Mouse (Mus musculus): ENCODE measurements around the gene Ccdc28b.

The Ccdc28b gene

GRCm38 (mm10) chr4:129624281-129625028 is 708 bp upstream of the Ccdc28b start:
- peak; percentile 90 to 91 for DNase-seq (ENCODE audit: low spot score in 2 of 2)

DNA sequence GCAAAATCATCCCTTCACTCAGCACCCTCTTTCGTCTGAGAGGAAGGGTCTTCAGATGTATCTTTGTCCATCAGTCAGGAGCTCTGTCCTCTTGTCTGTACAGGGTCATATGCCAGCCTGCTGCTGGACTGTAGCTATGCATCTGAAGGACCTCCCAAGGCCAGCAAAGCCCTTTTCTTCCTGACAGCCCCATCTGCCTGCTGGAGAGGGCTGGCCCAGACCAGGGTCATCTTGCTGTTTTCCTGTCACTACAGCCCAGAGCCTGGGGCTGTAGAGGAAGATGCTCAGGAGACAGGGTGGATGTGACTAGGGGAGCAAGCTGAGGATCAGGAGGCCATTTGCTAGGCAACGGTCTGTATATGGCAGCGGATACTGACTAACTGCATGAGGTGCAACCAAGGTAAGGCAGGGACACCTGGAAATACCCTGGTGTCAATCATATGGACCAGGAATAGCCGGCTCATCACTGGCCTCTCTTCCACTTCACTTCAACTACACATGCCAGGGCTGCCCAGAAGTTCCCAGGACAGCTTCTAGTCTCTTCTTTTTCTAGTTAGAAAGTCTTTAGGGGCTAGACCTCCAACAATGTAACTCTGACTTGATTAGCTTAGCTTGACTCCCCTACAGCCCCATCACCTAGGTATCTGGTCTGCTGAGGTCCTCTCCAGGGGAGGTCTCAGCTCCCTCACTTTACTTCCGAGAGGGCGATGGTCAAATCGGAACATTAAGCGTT is 778 bp downstream of the Ccdc28b start:
- DNase-seq (ENCODE audit: low spot score in 2 of 2): no peak

- no peak for DNase-seq (ENCODE audit: low spot score in 2 of 2)
These were observed 1.5 kb downstream of the Ccdc28b start for GRCm38 (mm10) chr4:129622120-129622802.

GRCm38 (mm10) chr4:129621283-129621841 is 2.4 kb downstream of the Ccdc28b start:
- DNase-seq (ENCODE audit: low spot score in 2 of 2): no peak

DNA sequence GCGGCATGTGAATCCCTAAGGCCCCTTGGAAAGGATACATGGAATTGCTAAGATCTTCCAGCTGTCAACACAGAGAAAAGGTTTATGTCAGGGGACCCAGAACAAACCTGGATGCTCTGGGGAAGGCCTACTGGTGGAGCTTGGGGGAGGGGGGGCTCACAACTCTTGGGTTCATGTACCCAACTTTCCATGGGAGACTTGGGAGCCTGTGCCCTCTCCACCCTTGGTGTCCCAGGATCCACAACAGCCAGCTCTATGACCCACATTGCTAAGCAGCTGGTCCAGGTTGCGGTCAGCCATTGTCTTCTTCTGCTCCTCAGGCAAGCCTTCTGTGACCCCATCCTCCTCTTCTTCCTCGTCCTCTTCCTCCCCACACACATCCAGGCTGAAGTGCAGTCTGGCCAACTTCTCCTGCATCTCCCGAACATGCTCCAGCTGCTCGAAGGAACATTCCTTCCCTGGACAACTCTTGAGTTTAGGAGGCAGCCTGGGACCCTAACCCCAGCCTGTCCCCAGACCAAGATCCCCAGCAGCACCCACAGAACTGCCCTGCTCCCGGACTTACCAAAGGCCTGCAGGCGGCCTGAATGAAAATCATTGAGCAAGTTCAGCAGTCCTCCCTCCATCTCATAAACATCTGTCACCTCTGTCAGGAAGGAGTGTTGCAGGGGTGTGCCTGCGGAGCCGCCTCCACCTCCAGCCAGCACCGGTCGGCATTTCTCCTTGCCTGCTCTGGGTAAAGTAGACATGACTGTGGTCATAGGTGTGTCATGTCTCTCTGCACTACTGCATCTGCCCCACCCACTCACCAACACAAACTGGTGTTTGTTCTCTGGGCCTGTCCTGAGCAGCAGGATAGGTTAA is 3.1 kb downstream of the Ccdc28b start:
- no peak for DNase-seq (ENCODE audit: low spot score in 2 of 2)

DNA sequence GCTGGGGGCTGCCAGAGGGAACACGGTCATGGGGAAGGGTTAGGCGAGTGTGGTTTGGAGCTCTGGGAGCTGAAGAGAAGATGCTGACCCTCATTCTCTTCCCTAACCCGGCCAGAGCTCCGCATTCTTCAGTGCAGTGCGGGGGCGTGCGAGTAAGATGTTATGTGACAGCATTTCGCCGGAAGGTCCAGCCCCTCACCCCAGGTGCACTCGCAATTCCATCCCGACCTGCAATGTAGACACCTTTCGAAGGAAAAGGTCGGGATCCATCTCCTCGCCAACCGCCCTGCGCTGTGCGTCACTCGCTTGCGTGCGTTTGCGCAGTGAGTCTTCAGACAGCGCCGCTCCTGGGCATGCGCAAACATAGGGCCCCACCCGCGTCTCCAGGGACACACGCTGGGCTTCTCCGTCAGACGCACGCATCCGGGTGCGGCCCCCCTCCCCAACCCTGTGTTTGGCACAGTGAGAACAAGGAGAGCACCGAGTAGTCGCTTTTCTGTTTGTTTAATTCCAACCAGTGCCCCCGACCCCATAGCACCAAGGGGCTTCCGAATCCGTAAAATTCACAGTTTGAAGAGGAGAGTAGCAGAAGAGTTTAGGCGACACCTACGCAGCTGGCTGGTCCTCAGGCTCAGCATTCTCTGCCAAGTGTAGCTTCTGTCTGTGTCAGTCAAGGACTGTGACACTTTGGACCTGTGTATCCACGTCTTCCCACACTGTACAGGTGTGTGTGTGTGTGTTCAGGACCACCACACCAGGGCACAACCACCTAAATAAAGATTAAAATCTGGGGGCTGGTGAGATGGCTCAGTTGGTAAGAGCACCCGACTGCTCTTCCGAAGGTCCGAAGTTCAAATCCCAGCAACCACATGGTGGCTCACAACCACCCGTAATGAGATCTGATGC is 4.7 kb downstream of the Ccdc28b start, which contains the start of gene Iqcc:
Gene Iqcc, minus strand, starts transcription at position 314 of the 906 bp plus-strand sequence.
- DNase-seq (ENCODE audit: low spot score in 2 of 2): peak; percentile 92 to 96

DNA sequence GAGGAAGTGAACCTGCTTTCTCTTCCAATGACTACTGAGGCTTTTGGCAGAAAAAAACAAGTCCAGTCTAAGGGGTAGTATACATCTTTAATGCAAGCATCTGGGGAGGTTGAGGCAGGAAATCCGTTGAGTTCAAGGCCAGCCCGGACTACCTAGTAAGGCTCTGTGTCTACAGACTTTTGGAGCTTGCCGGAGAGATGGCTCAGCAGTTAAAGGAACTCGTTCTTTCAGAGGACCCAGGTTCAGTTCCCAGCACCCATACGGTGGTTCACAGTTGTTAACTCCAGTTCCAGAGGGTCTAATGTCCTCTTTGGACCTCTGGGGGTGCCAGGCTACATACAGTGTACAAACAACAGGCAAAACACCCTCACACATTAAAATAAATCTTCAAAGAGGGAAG is 5.7 kb downstream of the Ccdc28b start:
- no peak for DNase-seq (ENCODE audit: low spot score in 2 of 2)

DNA sequence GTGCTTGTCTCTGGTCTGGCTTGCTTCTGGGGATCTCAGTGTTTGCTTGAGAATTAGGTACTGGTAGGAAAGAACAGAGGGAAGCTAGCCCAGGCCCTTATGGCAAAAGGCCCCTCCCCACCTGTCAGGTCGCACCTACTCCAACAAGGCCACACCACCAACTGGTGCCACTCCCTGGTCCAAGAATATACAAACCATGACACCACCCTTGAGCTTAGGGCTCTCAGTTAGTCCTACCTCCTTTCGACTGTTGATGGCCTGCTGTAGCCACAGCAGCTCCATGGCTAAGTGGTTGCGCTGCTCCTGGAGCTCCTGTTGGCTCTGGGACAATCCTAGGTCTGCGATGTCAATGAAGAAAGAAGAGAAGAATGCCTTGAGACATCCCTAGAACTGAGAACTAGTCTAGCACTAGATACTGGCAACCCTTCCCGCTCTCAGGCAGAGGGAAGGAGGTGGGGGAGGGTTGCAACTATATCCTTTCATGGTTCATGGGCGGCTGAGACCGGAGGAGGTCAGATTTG is 6.6 kb downstream of the Ccdc28b start:
- no peak for DNase-seq (ENCODE audit: low spot score in 2 of 2)

- DNase-seq (ENCODE audit: low spot score in 2 of 2): no peak
These were observed 7.1 kb downstream of the Ccdc28b start for GRCm38 (mm10) chr4:129616631-129617030.

DNA sequence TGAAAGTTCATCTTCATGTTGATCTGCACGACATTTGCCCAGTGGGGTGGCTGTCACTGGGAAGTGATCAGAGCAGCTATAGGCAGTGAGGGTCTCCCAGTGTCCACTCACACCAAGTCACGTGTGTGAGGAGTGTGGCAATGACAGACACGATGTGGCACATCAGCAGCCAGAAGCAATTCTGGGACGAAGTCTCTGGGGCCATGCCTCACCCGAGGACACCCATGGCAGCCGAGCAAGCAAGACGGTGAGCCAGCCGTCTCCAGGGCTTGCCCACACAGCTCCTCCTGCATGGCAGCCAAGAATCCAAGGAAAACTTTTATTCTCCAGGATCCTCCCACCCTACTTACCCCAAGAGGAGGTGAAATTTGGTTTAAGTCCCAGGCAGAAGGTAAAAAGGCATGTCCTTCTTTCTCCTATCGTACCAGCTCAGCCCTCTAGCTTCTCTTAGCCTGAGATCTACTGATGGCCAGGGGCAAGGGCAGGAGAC is 7.9 kb downstream of the Ccdc28b start:
- no peak for DNase-seq (ENCODE audit: low spot score in 2 of 2)

GRCm38 (mm10) chr4:129614093-129614492 is 9.7 kb downstream of the Ccdc28b start, which contains the start of gene Dcdc2b:
Dcdc2b (minus strand) TSS chr4:129614257.
- DNase-seq (ENCODE audit: low spot score in 2 of 2): no peak

DNA sequence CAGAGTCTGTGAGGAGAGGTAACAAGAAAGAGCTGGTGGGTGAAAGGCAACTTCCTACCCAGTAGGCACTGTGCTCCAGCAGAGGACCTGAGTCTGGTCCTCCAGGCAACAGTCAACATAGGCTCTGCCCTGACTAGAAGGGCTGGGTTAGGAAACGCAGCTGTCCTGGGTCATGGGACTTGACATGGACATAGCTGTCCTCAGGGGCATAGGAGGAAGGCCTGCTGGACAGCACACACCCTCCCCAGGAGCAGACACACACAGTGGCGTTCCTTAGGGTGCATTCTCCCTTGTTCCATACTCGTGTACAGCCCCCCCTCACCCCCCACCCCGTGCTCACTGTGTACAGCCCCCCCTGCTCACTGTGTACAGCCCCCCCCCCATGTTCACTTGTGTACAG is 13.3 kb downstream of the Ccdc28b start:
- DNase-seq (ENCODE audit: low spot score in 2 of 2): no peak

DNA sequence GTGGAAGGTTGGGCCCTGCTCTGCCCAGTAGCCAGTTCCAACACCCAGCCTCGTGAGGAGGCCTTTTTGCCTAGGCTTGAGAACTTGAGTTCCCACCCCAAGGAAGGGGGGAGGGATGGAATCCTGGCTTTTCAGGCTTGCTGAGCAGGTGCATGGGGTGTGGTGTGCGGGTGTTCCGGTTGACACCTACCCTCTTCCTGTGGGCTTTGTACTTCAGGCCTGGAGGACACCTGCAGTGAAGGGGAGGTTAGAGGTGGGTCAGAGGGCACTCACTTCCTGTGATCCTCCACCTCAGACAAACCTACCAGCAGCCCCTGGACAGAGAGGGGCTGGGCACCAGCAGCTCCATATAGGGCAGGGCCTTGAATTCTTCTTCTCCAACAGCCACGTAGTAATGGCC is 13.7 kb downstream of the Ccdc28b start:
- DNase-seq (ENCODE audit: low spot score in 2 of 2): no peak

DNA sequence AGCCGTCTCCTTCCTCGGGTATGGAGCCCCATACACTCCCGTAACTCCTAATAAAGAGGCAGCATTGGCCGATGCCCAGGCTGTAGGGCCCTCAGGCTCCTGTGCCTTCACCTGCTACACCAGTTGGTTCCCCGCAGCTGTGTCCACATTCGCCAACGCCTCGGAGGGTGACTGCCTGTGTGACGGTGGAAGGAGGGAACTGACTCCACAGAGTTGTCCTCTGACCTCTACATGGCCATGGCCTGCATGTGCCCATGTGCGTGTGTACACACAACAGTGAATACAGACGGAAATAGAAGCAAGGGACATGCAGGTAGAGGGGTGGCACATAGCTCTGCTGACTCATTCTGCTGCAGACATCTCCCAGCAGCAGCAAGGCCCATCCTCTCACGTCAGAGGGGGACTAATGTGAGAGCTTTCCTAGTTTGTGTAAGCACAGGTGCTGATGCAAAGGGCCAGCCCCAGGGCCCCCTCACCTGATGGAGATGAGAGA is 14.6 kb downstream of the Ccdc28b start:
- DNase-seq (ENCODE audit: low spot score in 2 of 2): no peak

GRCm38 (mm10) chr4:129608426-129609025 is 15.2 kb downstream of the Ccdc28b start:
- DNase-seq (ENCODE audit: low spot score in 2 of 2): peak in 1 of 2 experiments; percentile 86

- peak in 1 of 2 experiments; percentile 80 for DNase-seq (ENCODE audit: low spot score in 2 of 2)
These were observed 23.3 kb downstream of the Ccdc28b start, which contains the start of the genes Eif3i and Tmem234 for GRCm38 (mm10) chr4:129600233-129601158. Eif3i (minus strand) TSS chr4:129600648. Tmem234 (plus strand) TSS chr4:129600668.

- no peak for DNase-seq (ENCODE audit: low spot score in 2 of 2)
These were observed 34.9 kb downstream of the Ccdc28b start for GRCm38 (mm10) chr4:129588865-129589264.

- DNase-seq (ENCODE audit: low spot score in 2 of 2): no peak
These were observed 36.8 kb downstream of the Ccdc28b start for GRCm38 (mm10) chr4:129586943-129587342.
